Mouse (Mus musculus) limb, embryonic 15.5 days (tissue): ENCODE data around the gene Fam104a. TPM values are rescaled to one million over a fixed set of nuclear protein-coding genes. Genes with fewer than 3 reads are reported as not detected.

Source experiments
- ATAC-seq: fragments of 200-750 bp; cut with Nextera tagmentation; 2 replicates; pipeline ENCODE4 v1.8.0; 2017; ENCODE audit warnings: low read depth, moderate TSS enrichment; ENCODE audit not compliant: insufficient number of reproducible peaks, low FRiP score, low TSS enrichment
- H3K27ac ChIP-seq: fragments of 300-500 bp; sonication (generic); 2 replicates; pipeline ENCODE4 v1.5.1; 2015; ENCODE audit warnings: moderate library complexity, mild to moderate bottlenecking, inconsistent platforms
- H3K27me3 ChIP-seq: fragments of 300-500 bp; sonication (generic); 2 replicates; pipeline ENCODE4 v1.6.1; 2015; ENCODE audit warnings: inconsistent platforms
- H3K36me3 ChIP-seq: fragments of 300-500 bp; sonication (generic); 2 replicates; pipeline ENCODE4 v1.6.1; 2015; ENCODE audit warnings: inconsistent platforms
- H3K4me1 ChIP-seq: fragments of 300-500 bp; sonication (generic); 2 replicates; pipeline ENCODE4 v1.6.1; 2015; ENCODE audit warnings: inconsistent platforms
- H3K4me2 ChIP-seq: fragments of 300-500 bp; sonication (generic); 2 replicates; pipeline ENCODE4 v1.6.1; 2015; ENCODE audit warnings: mild to moderate bottlenecking, inconsistent platforms
- H3K4me3 ChIP-seq: fragments of 300-500 bp; sonication (generic); 2 replicates; pipeline ENCODE4 v1.5.1; 2015; ENCODE audit warnings: mild to moderate bottlenecking, inconsistent platforms
- H3K9ac ChIP-seq: fragments of 300-500 bp; sonication (generic); 2 replicates; pipeline ENCODE4 v1.6.1; 2015; ENCODE audit warnings: inconsistent platforms
- H3K9me3 ChIP-seq: fragments of 300-500 bp; sonication (generic); 2 replicates; pipeline ENCODE4 v1.6.1; 2016; ENCODE audit warnings: inconsistent platforms
- WGBS: fragments of 180-500 bp; shearing (Covaris S2); methylation state at CpG from one replicate; pipeline ENCODE4 v1.1.7; 2015; 5-methylcytosine and 5-hydroxymethylcytosine counted together
- polyA plus RNA-seq: library from polyadenylated mRNA; unstranded; fragments of >200 nt; fragmentation: Nextera tagmentation; extraction: Ambion mirVana; gene quantifications from 2 replicates; pipeline ENCODE4 v1.2.1, GENCODE M21; 2015

The Fam104a gene
- polyA plus RNA-seq, 1 experiment from 2014 or later = 46.0 TPM

DNA sequence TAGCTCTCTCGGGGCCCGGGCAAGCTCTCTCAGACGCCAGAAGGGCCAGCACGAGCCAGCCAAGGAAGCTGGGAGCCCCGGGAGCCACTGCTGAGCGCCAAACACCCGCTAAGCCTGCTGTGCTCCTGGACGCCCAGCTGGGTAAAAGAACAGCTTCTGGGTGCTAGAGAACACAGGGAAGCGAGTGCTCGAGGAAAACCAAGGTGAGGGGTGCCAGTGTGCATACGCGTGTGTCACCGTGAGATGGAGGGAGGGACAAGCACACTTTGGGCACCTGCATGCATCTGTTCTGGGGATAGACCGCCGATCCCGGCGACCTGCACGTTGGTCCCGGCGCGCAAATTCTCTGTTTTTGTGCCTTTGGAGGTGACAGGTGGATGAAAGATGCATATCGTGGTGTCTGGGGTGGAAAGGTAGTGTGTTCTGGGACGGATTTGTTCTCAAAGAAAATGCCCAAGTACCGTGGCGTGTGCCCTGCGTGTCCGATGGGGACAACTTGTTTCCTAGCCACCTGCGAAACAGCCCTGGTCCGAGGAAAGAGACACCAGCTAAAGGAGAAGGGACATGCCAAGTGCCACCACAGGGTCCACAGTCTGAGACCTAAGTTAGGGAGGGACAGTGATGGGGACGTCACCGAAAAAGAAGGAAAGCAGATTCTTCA is 64.4 kb downstream of the Fam104a start:
- Histone ChIP-seq H3K9me3 (no peaks in the 10 kb centered on the region), H3K27me3 (peaks cover 47% of the 10 kb centered on the region), H3K36me3 (no peaks in the 10 kb centered on the region), H3K4me3 (peak overlapping the region; percentile 46), H3K9ac (no peak overlapping the region), H3K4me2 (peak overlapping the region; percentile 90), H3K27ac (no peak overlapping the region), H3K4me1 (peaks cover 24% of the 10 kb centered on the region)
- ATAC-seq = no peak
- WGBS = 3% methylated on average over 30 of the region's 31 CpGs

DNA sequence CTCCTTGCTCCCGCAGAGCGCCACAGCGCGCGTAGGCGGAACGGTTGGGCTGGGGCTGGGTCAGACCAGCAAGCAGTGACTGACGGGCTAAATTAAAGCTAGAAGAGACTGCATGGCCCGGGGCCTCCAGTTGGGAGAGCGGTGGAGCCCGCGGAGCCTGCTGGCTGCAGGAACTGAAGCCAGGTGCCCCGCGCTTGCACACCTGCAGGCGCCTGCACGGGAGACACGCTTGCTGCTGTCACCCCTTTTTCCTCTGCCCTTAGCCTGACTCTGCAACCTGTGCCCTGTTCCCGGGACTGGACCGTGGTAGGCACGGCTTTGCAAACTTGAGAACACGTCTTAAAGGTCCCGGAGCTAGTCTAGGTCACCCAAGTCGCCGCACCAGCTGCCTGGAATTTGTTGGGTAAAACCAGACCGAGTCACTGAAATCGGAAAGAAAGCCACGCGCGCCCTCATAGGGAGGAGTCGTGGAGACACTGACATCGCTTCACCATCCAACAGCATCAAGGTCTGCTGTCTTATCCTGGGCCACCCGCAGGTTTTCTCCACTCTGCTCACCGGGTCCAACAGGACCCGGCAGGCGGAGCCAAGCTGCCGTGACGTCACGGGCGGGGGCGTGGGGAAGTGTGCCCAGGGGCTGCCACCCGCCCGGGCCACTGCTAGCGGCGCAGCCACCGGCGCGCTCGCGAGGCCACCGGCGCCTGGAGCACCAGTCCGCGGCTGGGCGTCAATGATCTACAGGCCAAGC is 65.1 kb downstream of the Fam104a start, which contains the start of gene Sstr2:
Gene Sstr2 (plus strand): TSS at position 671 of the 748 bp plus-strand sequence.
- Histone ChIP-seq H3K4me2 (peak within 1 kb of the TSS; percentile 90), H3K4me1 (peaks cover 24% of the 10 kb centered on the region), H3K27me3 (peaks cover 47% of the 10 kb centered on the region), H3K36me3 (no peaks in the 10 kb centered on the region), H3K4me3 (peak within 1 kb of the TSS; percentile 46), H3K9me3 (no peaks in the 10 kb centered on the region), H3K27ac (no peak within 1 kb of the TSS), H3K9ac (no peak within 1 kb of the TSS)
- ATAC-seq = no peak
- WGBS = 1% methylated on average over 54 of the region's 54 CpGs

DNA sequence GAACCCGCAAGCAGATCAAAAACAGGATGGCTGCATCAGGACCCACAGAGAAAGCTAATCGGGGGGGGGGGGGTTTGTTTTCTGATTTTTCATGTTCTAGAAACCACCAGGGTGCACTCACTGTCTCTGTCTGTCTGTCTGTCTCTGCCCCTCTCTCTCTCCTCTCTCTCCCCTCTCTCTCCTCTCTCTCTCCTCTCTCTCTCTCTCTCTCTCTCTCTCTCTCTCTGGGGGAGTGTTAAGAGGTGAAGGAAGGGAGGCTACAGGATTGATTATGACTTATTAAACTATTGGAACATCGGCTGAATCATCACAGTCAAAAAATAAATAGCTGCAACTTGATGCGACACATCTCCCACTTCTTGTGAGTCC is 65.7 kb downstream of the Fam104a start:
- WGBS = 20% methylated on average over 4 of the region's 4 CpGs
- no peak overlapping the region for H3K9ac ChIP-seq
- no peak for ATAC-seq

DNA sequence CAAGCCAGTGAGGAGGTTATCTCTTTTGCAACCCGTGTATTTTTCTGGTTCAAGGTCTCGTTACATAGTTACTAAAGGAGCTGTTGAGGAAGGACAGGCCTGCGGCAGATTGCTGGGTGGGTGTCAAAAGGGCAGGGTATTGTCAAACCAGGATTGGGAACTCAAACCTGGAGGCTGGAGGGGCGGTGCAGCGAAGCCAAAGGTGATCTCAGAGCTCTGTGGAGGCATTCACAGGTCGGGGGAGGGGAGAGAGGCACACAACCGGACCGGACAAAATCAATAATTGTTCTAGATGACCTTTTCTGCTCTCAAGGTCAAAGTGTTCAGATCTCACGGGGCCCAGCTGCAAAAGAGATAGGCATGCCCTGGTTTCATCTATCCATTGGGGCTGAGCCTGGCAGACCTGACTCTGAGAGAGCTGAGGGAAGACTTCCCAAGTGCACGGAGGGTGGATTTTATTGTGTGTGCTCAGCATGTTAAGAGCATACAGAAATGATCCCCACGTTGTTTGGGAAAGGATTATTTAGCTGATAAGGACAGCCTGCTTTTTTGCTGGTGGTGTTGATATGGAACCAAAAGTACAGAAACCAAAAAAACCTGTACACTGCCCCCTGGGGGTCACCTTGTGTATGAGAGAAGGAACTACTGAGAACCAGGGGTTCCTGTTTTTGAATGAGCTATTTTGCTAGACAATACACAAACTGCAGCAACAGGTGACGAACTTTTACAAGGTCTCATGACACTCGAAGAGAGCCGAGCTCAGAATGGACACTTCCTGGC is 66.6 kb downstream of the Fam104a start:
- 49% methylated on average over 14 of the region's 14 CpGs for WGBS
- Histone ChIP-seq H3K9me3 (no peaks in the 10 kb centered on the region), H3K4me2 (no peak overlapping the region), H3K4me1 (peaks cover 25% of the 10 kb centered on the region), H3K27ac (no peak overlapping the region), H3K36me3 (no peaks in the 10 kb centered on the region), H3K27me3 (peaks cover 47% of the 10 kb centered on the region), H3K9ac (no peak overlapping the region), H3K4me3 (no peak overlapping the region)
- ATAC-seq = no peak

More for the DNA sequence above, 65.7 kb downstream of the Fam104a start:
- H3K4me3 ChIP-seq = peak overlapping the region; percentile 46
- peaks cover 47% of the 10 kb centered on the region for H3K27me3 ChIP-seq
- H3K9me3 ChIP-seq = no peaks in the 10 kb centered on the region
- H3K36me3 ChIP-seq = no peaks in the 10 kb centered on the region
- peak overlapping the region; percentile 90 for H3K4me2 ChIP-seq
- peaks cover 24% of the 10 kb centered on the region for H3K4me1 ChIP-seq
- no peak overlapping the region for H3K27ac ChIP-seq

DNA sequence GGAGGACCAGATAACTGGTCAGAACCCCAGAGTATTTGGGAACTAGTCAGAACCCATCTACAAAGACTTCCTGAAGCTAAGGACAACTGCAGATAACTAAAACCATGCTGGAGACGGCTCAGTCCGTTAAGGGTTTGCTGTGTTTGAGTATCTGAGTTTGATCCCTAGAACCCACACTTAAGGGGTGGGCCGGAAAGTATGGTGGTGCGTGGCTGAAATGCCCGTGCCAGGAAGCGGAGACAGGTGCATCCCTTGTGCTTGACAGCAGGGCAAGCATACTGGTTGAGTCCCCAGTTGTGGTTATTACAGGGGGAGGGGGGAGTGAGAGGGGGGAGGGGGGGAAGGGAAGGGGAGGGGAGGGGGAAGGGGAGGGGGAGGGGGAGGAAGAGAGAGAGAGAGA is 69.5 kb downstream of the Fam104a start:
- Histone ChIP-seq H3K27ac (no peak overlapping the region), H3K36me3 (no peaks in the 10 kb centered on the region), H3K9me3 (no peaks in the 10 kb centered on the region), H3K27me3 (peaks cover 24% of the 10 kb centered on the region), H3K4me2 (no peak overlapping the region), H3K4me1 (peaks cover 29% of the 10 kb centered on the region), H3K4me3 (no peak overlapping the region), H3K9ac (no peak overlapping the region)
- 71% methylated on average over 6 of the region's 6 CpGs for WGBS
- ATAC-seq = no peak

DNA sequence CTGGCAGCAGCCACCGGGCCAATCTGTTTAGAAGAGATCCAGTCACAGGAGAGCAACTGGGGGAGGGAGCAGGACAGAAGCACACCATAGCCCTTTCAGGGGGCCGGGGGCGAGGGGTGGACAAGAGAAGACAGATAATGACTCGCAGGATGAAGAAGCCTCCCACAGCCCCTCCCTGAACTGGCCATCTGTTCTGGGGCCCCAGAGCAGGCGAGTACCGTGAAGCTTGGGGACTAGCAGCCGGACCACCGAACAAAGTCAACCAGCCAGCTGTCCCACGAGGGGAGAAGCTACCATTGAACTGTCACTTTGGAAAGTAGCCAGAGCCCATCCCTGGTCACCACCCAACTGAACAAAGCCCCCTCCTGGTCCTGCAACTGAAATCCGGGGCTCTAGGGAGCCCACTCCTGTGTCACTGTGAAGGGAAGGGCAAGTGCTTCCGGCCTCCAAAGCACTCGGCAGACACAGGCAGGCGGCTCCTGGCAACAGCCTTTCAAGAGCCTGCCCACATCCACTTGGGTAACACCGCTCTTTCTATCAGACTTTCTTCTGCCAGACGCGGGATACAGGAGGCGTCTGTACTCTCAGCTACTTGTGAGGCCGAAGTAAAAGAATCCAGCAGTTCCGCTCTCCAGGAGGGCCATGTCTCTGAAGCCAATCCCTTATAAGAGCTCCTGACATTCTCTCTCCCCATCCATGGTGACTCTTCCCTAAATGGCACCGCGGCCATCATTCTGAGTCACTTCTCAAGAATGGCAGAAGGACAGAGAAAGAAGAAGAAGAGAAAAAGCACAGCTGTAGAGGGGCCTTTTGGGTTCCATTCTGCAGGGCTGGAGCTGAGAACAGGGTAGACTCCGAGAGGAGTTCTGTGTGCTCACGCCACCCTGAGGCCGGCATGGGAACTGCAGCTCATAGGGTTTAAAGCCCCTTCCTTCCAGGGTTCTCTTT is 72.0 kb downstream of the Fam104a start:
- H3K36me3 ChIP-seq = no peaks in the 10 kb centered on the region
- H3K9ac ChIP-seq = no peak overlapping the region
- peak overlapping the region; percentile 19; the same call in 1 of the 2 replicates for H3K4me2 ChIP-seq
- peaks cover 11% of the 10 kb centered on the region for H3K4me1 ChIP-seq
- H3K27ac ChIP-seq = no peak overlapping the region
- no peak for ATAC-seq
- 25% methylated on average over 24 of the region's 24 CpGs for WGBS
- H3K4me3 ChIP-seq = no peak overlapping the region
- 0 out of 2 replicates have a peak, but pooled peaks cover 4% of the 10 kb centered on the region for H3K27me3 ChIP-seq
- no peaks in the 10 kb centered on the region for H3K9me3 ChIP-seq

Other genes starting within 250 kb of the Fam104a start
- gene Sstr2, start 64.8 kb downstream of the Fam104a start, polyA plus RNA-seq = 1.0 and 1.6 TPM in 2 replicates
- 24.9 and 25.4 TPM in 2 replicates for gene Cog1, start 35.0 kb downstream of the Fam104a start, polyA plus RNA-seq
- 30.0 and 30.1 TPM in 2 replicates for gene Slc39a11, start 34.1 kb downstream of the Fam104a start, polyA plus RNA-seq
- 19.2 and 21.5 TPM in 2 replicates for gene D11Wsu47e, start 257 bp upstream of the Fam104a start, polyA plus RNA-seq
- 0.92 and 1.3 TPM in 2 replicates for gene Cpsf4l, start 25.9 kb upstream of the Fam104a start, polyA plus RNA-seq
- gene Cdc42ep4, start 67.7 kb upstream of the Fam104a start, polyA plus RNA-seq = 70.1 and 72.4 TPM in 2 replicates